Mouse (Mus musculus): ENCODE measurements around the gene Rps6ka5. TPM values are rescaled to one million over a fixed set of nuclear protein-coding genes. Genes with fewer than 3 reads are reported as not detected.

Gene Rps6ka5
- total and polyA plus RNA-seq, 2 experiments from 2014 or later = 6.2 to 10.5 TPM

DNA sequence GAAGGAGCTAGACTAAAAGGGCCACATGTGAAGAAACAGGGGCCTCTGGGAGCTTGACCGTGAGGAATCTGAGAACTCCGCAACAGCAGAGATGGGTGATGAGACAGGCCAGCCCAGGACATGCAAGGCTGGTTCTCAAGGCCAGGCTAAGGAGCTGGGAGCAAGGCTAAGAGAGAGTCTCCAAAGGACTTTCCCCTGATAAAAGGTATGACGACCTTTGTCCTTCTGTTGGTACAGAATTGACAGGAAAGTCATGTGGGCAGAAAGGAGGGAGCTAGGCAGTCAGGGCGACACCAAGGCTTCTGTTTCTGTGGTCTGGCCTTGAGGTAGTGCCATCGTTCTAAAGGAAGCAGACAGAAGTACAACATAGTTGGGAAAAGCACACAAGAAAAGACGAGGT, 173.1 kb downstream of the Rps6ka5 start:
- H3K9ac ChIP-seq (replicated peaks; ENCODE audit: low read length) = no peak overlapping the region
- H3K4me2 ChIP-seq (ENCODE audit: low read depth, low read length) = no peak overlapping the region
- no peak overlapping the region for H3K4me3 ChIP-seq (ENCODE audit: low read length)
- no peak for TF ChIP-seq CTCF (IDR thresholded peaks at IDR 0.05; ENCODE audit: low read depth)
- no peaks in the 10 kb centered on the region for H3K27me3 ChIP-seq (ENCODE audit: insufficient read depth, low read length)
- no peaks in the 10 kb centered on the region for H3K4me1 ChIP-seq (ENCODE audit: insufficient read depth, low read length)
- H3K9me3 ChIP-seq (ENCODE audit: low read length) = no peaks in the 10 kb centered on the region
- 83% methylated on average over 6 of the region's 6 CpGs for WGBS
- DNase-seq (ENCODE audit: low spot score) (no peak), ATAC-seq (no peak)
- H3K27ac ChIP-seq = no peak overlapping the region
- H3K36me3 ChIP-seq (ENCODE audit: insufficient read depth, low read length) = peaks cover 18% of the 10 kb centered on the region

DNA sequence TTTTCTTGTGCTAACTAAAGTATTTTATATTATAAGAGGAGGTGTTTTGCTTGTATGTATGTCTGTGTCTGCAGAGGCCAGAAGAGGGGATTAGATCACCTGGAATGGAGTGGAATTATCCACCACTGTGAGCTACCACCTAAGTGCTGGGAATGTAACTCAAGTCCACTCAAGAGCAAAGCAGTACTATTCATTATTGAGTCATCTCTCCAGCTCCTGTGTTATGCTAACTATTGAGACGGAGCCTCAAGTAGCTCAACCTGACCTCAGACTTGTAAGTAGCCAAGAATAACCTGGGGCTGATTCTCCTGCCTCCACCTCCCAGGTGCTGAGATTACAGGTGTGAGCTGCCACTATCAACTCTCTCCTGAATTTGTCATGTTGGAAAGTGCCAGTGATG, 174.8 kb downstream of the Rps6ka5 start:
- no peak for TF ChIP-seq CTCF (IDR thresholded peaks at IDR 0.05; ENCODE audit: low read depth)
- Histone ChIP-seq H3K9me3 (ENCODE audit: low read length) (no peaks in the 10 kb centered on the region), H3K27me3 (ENCODE audit: insufficient read depth, low read length) (no peaks in the 10 kb centered on the region), H3K9ac (replicated peaks; ENCODE audit: low read length) (no peak overlapping the region), H3K4me3 (ENCODE audit: low read length) (no peak overlapping the region), H3K4me2 (ENCODE audit: low read depth, low read length) (no peak overlapping the region), H3K27ac (no peak overlapping the region), H3K4me1 (ENCODE audit: insufficient read depth, low read length) (no peaks in the 10 kb centered on the region), H3K36me3 (ENCODE audit: insufficient read depth, low read length) (peaks cover 18% of the 10 kb centered on the region)
- DNase-seq (ENCODE audit: low spot score) (no peak), ATAC-seq (no peak)
- 93% methylated on average over 1 of the region's 1 CpGs for WGBS

DNA sequence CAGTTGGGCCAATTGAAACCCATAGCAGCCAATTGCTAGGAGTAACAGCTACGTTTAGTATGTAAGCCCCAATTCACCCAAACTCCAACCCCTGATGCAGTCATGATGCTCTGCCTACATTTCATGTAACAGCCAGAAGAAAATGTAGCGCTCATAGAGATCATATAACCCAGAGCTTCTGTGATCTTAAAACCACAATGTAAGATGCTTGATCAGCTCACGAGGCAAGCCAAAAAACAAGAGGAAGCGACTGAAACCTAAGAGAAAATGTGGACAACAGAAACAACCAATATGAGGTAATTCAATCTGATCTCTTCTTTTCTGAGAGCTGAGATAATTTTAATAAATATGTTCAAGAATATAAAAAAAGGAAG, 182.6 kb downstream of the Rps6ka5 start:
- H3K27me3 ChIP-seq (ENCODE audit: insufficient read depth, low read length) = no peaks in the 10 kb centered on the region
- no peaks in the 10 kb centered on the region for H3K4me1 ChIP-seq (ENCODE audit: insufficient read depth, low read length)
- 0 out of 2 replicates have a peak, but pooled peaks cover 3% of the 10 kb centered on the region for H3K36me3 ChIP-seq (ENCODE audit: insufficient read depth, low read length)
- no peak overlapping the region for H3K9ac ChIP-seq (replicated peaks; ENCODE audit: low read length)
- WGBS = 89% methylated on average over 4 of the region's 4 CpGs
- TF ChIP-seq CTCF (IDR thresholded peaks at IDR 0.05; ENCODE audit: low read depth) = no peak
- no peak overlapping the region for H3K4me2 ChIP-seq (ENCODE audit: low read depth, low read length)
- no peaks in the 10 kb centered on the region for H3K9me3 ChIP-seq (ENCODE audit: low read length)
- no peak overlapping the region for H3K4me3 ChIP-seq (ENCODE audit: low read length)
- DNase-seq (ENCODE audit: low spot score) (no peak), ATAC-seq (no peak)
- no peak overlapping the region for H3K27ac ChIP-seq

DNA sequence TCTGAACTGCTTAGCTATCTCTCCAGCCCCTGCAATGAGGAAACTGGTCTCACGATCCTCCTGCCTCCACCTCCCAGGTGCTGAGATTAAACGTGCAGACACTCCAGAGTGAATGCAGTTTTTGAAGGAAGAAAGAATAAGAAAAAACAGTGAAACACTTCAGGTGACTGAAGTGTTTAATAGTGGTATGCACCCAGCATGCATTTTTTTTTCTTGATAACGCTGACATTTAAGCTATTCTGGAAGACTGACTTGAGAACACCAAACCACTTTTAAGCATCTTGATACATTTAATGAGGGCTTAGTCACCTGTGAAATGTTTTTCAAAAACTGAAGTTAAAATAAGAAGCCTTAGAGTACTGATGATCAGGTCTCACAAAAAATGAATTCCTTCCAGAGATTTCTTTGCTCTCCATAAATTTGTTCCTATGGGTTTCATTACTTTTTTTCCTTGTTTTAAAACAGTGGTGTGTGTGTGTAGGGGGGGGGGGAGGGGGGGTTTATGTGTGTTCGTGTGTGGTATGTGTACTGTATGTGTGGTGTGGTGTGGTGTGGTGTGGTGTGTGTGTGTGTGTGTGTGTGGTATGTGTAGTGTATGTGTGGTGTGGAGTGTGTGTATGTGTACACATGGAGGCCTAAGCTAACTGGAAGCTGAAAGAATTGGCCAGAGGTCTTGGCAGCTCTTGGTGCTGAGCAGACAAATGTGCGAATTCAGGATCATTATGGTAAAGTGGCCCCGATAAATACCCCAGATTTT, 183.2 kb downstream of the Rps6ka5 start:
- Histone ChIP-seq H3K9me3 (ENCODE audit: low read length) (no peaks in the 10 kb centered on the region), H3K4me1 (ENCODE audit: insufficient read depth, low read length) (no peaks in the 10 kb centered on the region), H3K4me2 (ENCODE audit: low read depth, low read length) (no peak overlapping the region), H3K4me3 (ENCODE audit: low read length) (no peak overlapping the region), H3K36me3 (ENCODE audit: insufficient read depth, low read length) (no peaks in the 10 kb centered on the region), H3K27me3 (ENCODE audit: insufficient read depth, low read length) (no peaks in the 10 kb centered on the region), H3K9ac (replicated peaks; ENCODE audit: low read length) (no peak overlapping the region), H3K27ac (no peak overlapping the region)
- ATAC-seq (no peak), DNase-seq (ENCODE audit: low spot score) (no peak)
- TF ChIP-seq CTCF (IDR thresholded peaks at IDR 0.05; ENCODE audit: low read depth) = no peak
- 82% methylated on average over 6 of the region's 6 CpGs for WGBS

DNA sequence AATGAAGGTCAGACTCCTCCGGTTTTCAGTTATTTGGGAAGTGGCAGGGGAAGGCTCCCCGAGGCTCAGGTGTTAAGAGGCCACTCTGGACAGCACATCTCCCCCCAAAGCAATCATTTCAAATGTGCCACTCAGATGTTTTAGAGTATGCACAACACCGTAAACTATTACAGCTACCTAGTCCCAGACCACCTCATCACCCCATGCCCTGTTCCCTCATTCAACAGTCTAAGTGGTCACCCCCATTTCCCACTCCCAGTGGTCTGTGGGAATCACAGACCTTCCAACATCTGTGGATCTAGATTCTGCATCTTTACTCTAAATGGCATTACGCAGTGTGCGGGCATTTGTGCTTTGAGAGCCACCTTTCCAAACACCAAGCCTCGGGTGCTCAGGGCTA, 184.3 kb downstream of the Rps6ka5 start:
- Histone ChIP-seq H3K27me3 (ENCODE audit: insufficient read depth, low read length) (no peaks in the 10 kb centered on the region), H3K4me2 (ENCODE audit: low read depth, low read length) (no peak overlapping the region), H3K4me1 (ENCODE audit: insufficient read depth, low read length) (no peaks in the 10 kb centered on the region), H3K36me3 (ENCODE audit: insufficient read depth, low read length) (no peaks in the 10 kb centered on the region), H3K9ac (replicated peaks; ENCODE audit: low read length) (no peak overlapping the region), H3K27ac (no peak overlapping the region), H3K9me3 (ENCODE audit: low read length) (no peaks in the 10 kb centered on the region), H3K4me3 (ENCODE audit: low read length) (no peak overlapping the region)
- 91% methylated on average over 6 of the region's 6 CpGs for WGBS
- TF ChIP-seq CTCF (IDR thresholded peaks at IDR 0.05; ENCODE audit: low read depth) = no peak
- ATAC-seq (no peak), DNase-seq (ENCODE audit: low spot score) (no peak)

DNA sequence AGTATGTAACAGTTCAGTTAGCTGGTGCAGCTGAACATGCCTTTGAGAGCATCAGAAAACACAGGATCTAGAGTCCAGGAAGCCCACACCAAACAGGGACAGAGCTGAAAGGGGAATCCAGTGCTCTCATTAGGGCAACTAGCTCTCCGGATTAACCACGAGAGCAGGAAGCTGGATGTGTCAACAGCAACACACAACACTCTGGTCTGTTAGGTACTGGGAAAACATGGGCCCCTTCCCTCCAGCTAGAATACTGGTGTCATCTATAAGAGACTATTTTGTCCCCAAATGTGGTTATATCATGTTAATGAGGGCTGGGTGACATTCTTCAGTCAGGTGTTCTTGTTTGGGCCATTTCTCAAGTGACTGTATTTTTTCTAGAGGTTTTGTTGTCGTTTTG, 184.7 kb downstream of the Rps6ka5 start:
- Histone ChIP-seq H3K9ac (replicated peaks; ENCODE audit: low read length) (no peak overlapping the region), H3K9me3 (ENCODE audit: low read length) (no peaks in the 10 kb centered on the region), H3K36me3 (ENCODE audit: insufficient read depth, low read length) (no peaks in the 10 kb centered on the region), H3K4me3 (ENCODE audit: low read length) (no peak overlapping the region), H3K4me2 (ENCODE audit: low read depth, low read length) (no peak overlapping the region), H3K27me3 (ENCODE audit: insufficient read depth, low read length) (no peaks in the 10 kb centered on the region), H3K27ac (no peak overlapping the region), H3K4me1 (ENCODE audit: insufficient read depth, low read length) (no peaks in the 10 kb centered on the region)
- WGBS = 66% methylated on average over 3 of the region's 3 CpGs
- DNase-seq (ENCODE audit: low spot score) = no peak
- TF ChIP-seq CTCF (IDR thresholded peaks at IDR 0.05; ENCODE audit: low read depth) = no peak
- ATAC-seq = no peak

DNA sequence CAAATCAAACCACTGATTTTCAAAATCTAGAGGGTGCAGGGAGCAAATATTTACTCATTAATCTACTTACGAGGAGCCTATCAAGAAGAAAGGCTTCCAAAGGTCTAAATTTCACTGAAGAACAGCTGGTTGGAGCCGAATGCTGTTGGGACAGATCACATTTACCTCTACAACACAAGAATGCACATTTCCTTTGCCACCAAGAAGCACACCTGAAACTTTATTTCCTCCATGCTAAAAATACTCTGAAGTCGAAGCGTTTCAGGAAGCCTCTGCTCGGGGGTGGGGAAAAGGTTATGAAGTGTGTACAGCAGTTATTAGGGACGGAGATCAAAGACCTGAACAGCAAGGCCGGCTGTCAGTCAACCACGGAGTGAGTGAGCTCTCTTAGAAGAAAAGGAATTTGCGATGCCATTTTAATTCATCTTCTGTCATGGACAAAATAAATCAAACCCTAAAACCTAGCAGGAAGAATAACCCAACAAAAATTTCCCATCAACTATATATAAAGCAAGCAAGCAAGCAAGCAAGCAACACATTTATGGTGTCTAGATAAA, 187.5 kb downstream of the Rps6ka5 start:
- Histone ChIP-seq H3K4me2 (ENCODE audit: low read depth, low read length) (no peak overlapping the region), H3K9ac (replicated peaks; ENCODE audit: low read length) (no peak overlapping the region), H3K36me3 (ENCODE audit: insufficient read depth, low read length) (no peaks in the 10 kb centered on the region), H3K27ac (peak overlapping the region; percentile 45; the same call in 1 of the 2 replicates), H3K9me3 (ENCODE audit: low read length) (no peaks in the 10 kb centered on the region), H3K4me1 (ENCODE audit: insufficient read depth, low read length) (no peaks in the 10 kb centered on the region), H3K4me3 (ENCODE audit: low read length) (no peak overlapping the region), H3K27me3 (ENCODE audit: insufficient read depth, low read length) (no peaks in the 10 kb centered on the region)
- no peak for TF ChIP-seq CTCF (IDR thresholded peaks at IDR 0.05; ENCODE audit: low read depth)
- WGBS = 65% methylated on average over 9 of the region's 9 CpGs
- no peak for DNase-seq (ENCODE audit: low spot score)
- no peak for ATAC-seq
